8 mouse cellular contexts compared by ENCODE assay signal in the genomic region with DNA sequence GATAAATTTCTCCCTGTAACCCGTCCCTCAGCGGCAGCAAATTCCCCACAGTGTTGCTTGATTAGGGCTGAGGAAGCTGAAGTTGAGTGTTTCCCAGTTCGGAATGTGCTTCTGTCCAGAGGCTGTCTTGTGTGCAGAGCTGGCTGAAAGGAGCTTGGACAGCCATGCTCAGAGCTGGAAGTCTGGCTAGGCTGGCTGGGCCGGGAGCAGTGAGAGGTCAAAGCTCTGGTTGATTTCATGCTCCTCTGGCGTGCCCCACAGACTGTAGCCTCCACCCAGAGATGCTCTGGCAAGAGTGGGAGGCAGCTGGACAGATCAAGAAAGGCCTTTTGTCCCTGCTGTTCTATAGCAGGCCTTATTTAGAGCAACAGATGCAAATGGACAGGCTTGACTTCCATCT.
A peak's percentile ranks its signal among the peaks of the same experiment; 100 is the strongest.
DNase-seq lines count a peak whose midpoint lies in the region; ATAC-seq and TF ChIP-seq lines count a peak whose summit lies in the region.

No protein-coding gene starts in this region.

- ATAC-seq in activated CD4-positive, CD25-positive, alpha-beta regulatory T cell, adult 4 months: no peak

- DNase-seq in layer of hippocampus, adult 18-20 months (ENCODE audit: low spot score in 2 of 2): peak; percentile 28 to 46
- DNase-seq in layer of hippocampus, postnatal 10 days (ENCODE audit: low spot score in 2 of 2): no peak
- peak; percentile 39 for DNase-seq in embryo, embryonic 9.5 days (ENCODE audit: extremely low spot score)
- peak; percentile 79 for DNase-seq in heart, embryonic 10.5 days (ENCODE audit: low spot score)
- DNase-seq in left cerebral cortex, adult 2 months (ENCODE audit: extremely low spot score in 1 of 2, low spot score in 2 of 2): peak in 1 of 2 experiments; percentile 30
- peak; percentile 47 for DNase-seq in neural tube, embryonic 10.5 days (ENCODE audit: extremely low spot score, low spot score)
- no peak for DNase-seq in testis, postnatal 14 days (ENCODE audit: low spot score)

- peaks cover 12% of the 10 kb centered on the region; the same call in 1 of the 2 replicates for H3K4me1 ChIP-seq in heart, embryonic 10.5 days

- intact Hi-C loops in left cerebral cortex, adult 2 months (cut with DNase I): no loop called here

- no peaks in the 10 kb centered on the region for H3K36me3 ChIP-seq in heart, embryonic 10.5 days

- H3K27ac ChIP-seq in heart, embryonic 10.5 days: peak overlapping the region; percentile 70
- peak overlapping the region; percentile 12 for H3K27ac ChIP-seq in left cerebral cortex, adult 2 months

- H3K27me3 ChIP-seq in heart, embryonic 10.5 days (ENCODE audit: insufficient read depth, poor library complexity, severe bottlenecking): no peaks in the 10 kb centered on the region

- 0 out of 2 replicates have a peak overlapping the region, but pooled peaks have one; percentile 22 for H3K4me3 ChIP-seq in heart, embryonic 10.5 days
- H3K4me3 ChIP-seq in left cerebral cortex, adult 2 months: no peak overlapping the region

- TF ChIP-seq CTCF in left cerebral cortex, adult 2 months (IDR thresholded peaks at IDR 0.05): no peak

- WGBS in heart, embryonic 10.5 days: 27% methylated on average over 5 of the region's 5 CpGs

- no peaks in the 10 kb centered on the region for H3K9me3 ChIP-seq in heart, embryonic 10.5 days

Comparison
In these comparisons a context has a peak if more than half of its experiments do, and no peak if none do; other contexts are left out.
1. DNase-seq: peak in layer of hippocampus, adult 18-20 months (2 of 2), embryo, embryonic 9.5 days (single experiment), heart, embryonic 10.5 days (single experiment) and neural tube, embryonic 10.5 days (single experiment); none in layer of hippocampus, postnatal 10 days (0 of 2) and testis, postnatal 14 days (single experiment).